Mouse (Mus musculus) CH12.LX (cell line): ENCODE data around the gene Serf1. TPM values are rescaled to one million over a fixed set of nuclear protein-coding genes. Genes with fewer than 3 reads are reported as not detected.

Source experiments
- DNase-seq: peaks from one replicate; pipeline ENCODE4 v3.0.0-alpha.2; 2013; ENCODE audit errors: extremely low read depth
- H3K27ac ChIP-seq: 2 replicates; pipeline ENCODE4 v1.5.1; 2012; ENCODE audit warnings: low read depth, mild to moderate bottlenecking, control low read depth, moderate library complexity; ENCODE audit not compliant: insufficient read depth
- H3K27me3 ChIP-seq: replicated peaks from 2 replicates; pipeline ENCODE3; 2012; ENCODE audit warnings: inconsistent platforms
- H3K36me3 ChIP-seq, 2 experiments: replicated peaks in 1 of 2; 2 replicates each; pipeline versions ENCODE3 to v1.6.1; 2012; ENCODE audit warnings: inconsistent platforms in 1 of 2, low read length in 1 of 2, mild to moderate bottlenecking in 1 of 2, mixed read lengths in 1 of 2, moderate library complexity in 1 of 2; ENCODE audit not compliant: control insufficient read depth in 1 of 2, insufficient read depth in 1 of 2
- H3K4me1 ChIP-seq, 2 experiments: 2 replicates each; pipeline ENCODE4 v1.6.1; 2012; ENCODE audit warnings: inconsistent platforms in 1 of 2, moderate library complexity in 1 of 2; ENCODE audit not compliant: insufficient read depth in 2 of 2, control insufficient read depth in 1 of 2
- H3K4me2 ChIP-seq: 2 replicates; pipeline ENCODE4 v1.6.1; 2012; ENCODE audit warnings: low read depth, mild to moderate bottlenecking, control low read depth; ENCODE audit not compliant: poor library complexity, insufficient read depth, severe bottlenecking
- H3K4me3 ChIP-seq, 3 experiments: fragments of 150-350 bp in 1 of 3; sonication (generic) in 1 of 3; replicated peaks in 1 of 3; 2 replicates each; pipeline versions ENCODE3 to v1.5.1; 2011 to 2012; ENCODE audit warnings: low read depth in 2 of 3, low read length in 2 of 3, mild to moderate bottlenecking in 2 of 3, moderate library complexity in 2 of 3, control low read depth in 1 of 3, improper control_type of control experiment in 1 of 3, inconsistent platforms in 1 of 3, mixed read lengths in 1 of 3; ENCODE audit not compliant: poor library complexity in 1 of 3
- H3K79me2 ChIP-seq: replicated peaks from 2 replicates; pipeline ENCODE4 v1.6.1; 2012; ENCODE audit warnings: mild to moderate bottlenecking, moderate library complexity; ENCODE audit not compliant: control insufficient read depth, poor library complexity, insufficient read depth, severe bottlenecking; ENCODE audit errors: extremely low read depth
- H3K9ac ChIP-seq: 2 replicates; pipeline ENCODE4 v1.6.1; 2012; ENCODE audit warnings: low read depth, mild to moderate bottlenecking, control low read depth, moderate library complexity; ENCODE audit not compliant: insufficient read depth
- H3K9me3 ChIP-seq: replicated peaks from 2 replicates; pipeline ENCODE3; 2012; ENCODE audit warnings: low read length, inconsistent platforms, mixed read lengths
- ELF1 ChIP-seq: IDR thresholded peaks from 2 replicates; pipeline ENCODE4 v1.6.1; 2014; ENCODE audit warnings: low read depth, mild to moderate bottlenecking, inconsistent platforms, low read length, improper control_type of control experiment
- EP300 ChIP-seq: IDR thresholded peaks from 2 replicates; pipeline ENCODE4 v1.6.1; 2011; ENCODE audit warnings: low read length, improper control_type of control experiment
- ETS1 ChIP-seq: conservative IDR thresholded peaks from 2 replicates; pipeline ENCODE4 v1.6.1; 2012; ENCODE audit warnings: low read depth, mild to moderate bottlenecking, inconsistent platforms, low read length, improper control_type of control experiment, moderate library complexity
- HCFC1 ChIP-seq: IDR thresholded peaks from 2 replicates; pipeline ENCODE4 v1.6.1; 2012; ENCODE audit warnings: low read depth, mild to moderate bottlenecking, inconsistent platforms, low read length, improper control_type of control experiment
- IRF4 ChIP-seq: IDR thresholded peaks from 2 replicates; pipeline ENCODE4 v1.6.1; 2014; ENCODE audit warnings: low read depth, mild to moderate bottlenecking, inconsistent platforms, low read length, improper control_type of control experiment
- JUN ChIP-seq: IDR thresholded peaks from 2 replicates; pipeline ENCODE4 v1.6.1; 2011; ENCODE audit warnings: low read depth, mild to moderate bottlenecking, low read length, improper control_type of control experiment, moderate library complexity; ENCODE audit not compliant: insufficient read depth
- JUND ChIP-seq: conservative IDR thresholded peaks from 2 replicates; pipeline ENCODE4 v1.6.1; 2011; ENCODE audit warnings: low read depth, low read length, improper control_type of control experiment
- KAT2A ChIP-seq: IDR thresholded peaks from 2 replicates; pipeline ENCODE4 v1.6.1; 2012; ENCODE audit warnings: low read length, improper control_type of control experiment, inconsistent platforms; ENCODE audit not compliant: insufficient replicate concordance
- MAX ChIP-seq: IDR thresholded peaks from 2 replicates; pipeline ENCODE4 v1.6.1; 2011; ENCODE audit warnings: low read length, improper control_type of control experiment
- MAZ ChIP-seq: IDR thresholded peaks from 2 replicates; pipeline ENCODE4 v1.6.1; 2012; ENCODE audit warnings: low read depth, mild to moderate bottlenecking, inconsistent platforms, low read length, improper control_type of control experiment, moderate library complexity
- MEF2A ChIP-seq: IDR thresholded peaks from 2 replicates; pipeline ENCODE4 v1.6.1; 2014; ENCODE audit warnings: low read depth, mild to moderate bottlenecking, inconsistent platforms, low read length, improper control_type of control experiment, borderline replicate concordance
- MXI1 ChIP-seq: IDR thresholded peaks from 2 replicates; pipeline ENCODE4 v1.6.1; 2011; ENCODE audit warnings: mild to moderate bottlenecking, low read depth, low read length, improper control_type of control experiment
- MYC ChIP-seq: IDR thresholded peaks from 2 replicates; pipeline ENCODE4 v1.6.1; 2011; ENCODE audit warnings: low read depth, mild to moderate bottlenecking, improper control_type of control experiment, low read length
- NELFE ChIP-seq: IDR thresholded peaks from 2 replicates; pipeline ENCODE4 v1.6.1; 2011; ENCODE audit warnings: low read depth, low read length, improper control_type of control experiment
- POLR2A ChIP-seq: IDR thresholded peaks from 2 replicates; pipeline ENCODE4 v1.6.1; 2011; ENCODE audit warnings: low read depth, mild to moderate bottlenecking, improper control_type of control experiment, low read length
- POLR2AphosphoS2 ChIP-seq: IDR thresholded peaks from 2 replicates; pipeline ENCODE4 v1.6.1; 2011; ENCODE audit warnings: low read depth, low read length, improper control_type of control experiment
- RAD21 ChIP-seq: IDR thresholded peaks from 2 replicates; pipeline ENCODE4 v1.6.1; 2011; ENCODE audit warnings: low read depth, mild to moderate bottlenecking, low read length, improper control_type of control experiment, moderate library complexity
- SIN3A ChIP-seq: IDR thresholded peaks from 2 replicates; pipeline ENCODE4 v1.6.1; 2012; ENCODE audit warnings: low read length, improper control_type of control experiment, inconsistent platforms
- TBP ChIP-seq: conservative IDR thresholded peaks from 2 replicates; pipeline ENCODE4 v1.6.1; 2011; ENCODE audit warnings: low read depth, low read length, improper control_type of control experiment
- TCF12 ChIP-seq: IDR thresholded peaks from 2 replicates; pipeline ENCODE4 v1.6.1; 2014; ENCODE audit warnings: low read depth, mild to moderate bottlenecking, inconsistent platforms, low read length, improper control_type of control experiment
- UBTF ChIP-seq: IDR thresholded peaks from 2 replicates; pipeline ENCODE4 v1.6.1; 2012; ENCODE audit warnings: low read depth, mild to moderate bottlenecking, inconsistent platforms, low read length, improper control_type of control experiment, moderate library complexity
- ZKSCAN1 ChIP-seq: IDR thresholded peaks from 2 replicates; pipeline ENCODE4 v1.6.1; 2012; ENCODE audit warnings: low read depth, inconsistent platforms, low read length, improper control_type of control experiment, borderline replicate concordance
- ZMIZ1 ChIP-seq: IDR thresholded peaks from 2 replicates; pipeline ENCODE4 v1.6.1; 2012; ENCODE audit warnings: low read depth, mild to moderate bottlenecking, inconsistent platforms, low read length, improper control_type of control experiment
- ZNF384 ChIP-seq: IDR thresholded peaks from 2 replicates; pipeline ENCODE4 v1.6.1; 2012; ENCODE audit warnings: low read depth, low read length, improper control_type of control experiment, inconsistent platforms
- dilution Hi-C: fragments of 300-500 bp; cut with MboI; formaldehyde crosslinking; loops from 2 replicates; pipeline ENCODE4 v1.14.3; 2020; ENCODE audit warnings: low sequenced_read_pairs; ENCODE audit not compliant: extremely low pct_unique_long_range_greater_than_20kb, extremely low pct_ligation_motif_present
- in situ Hi-C: fragments of 300-500 bp; cut with MboI; formaldehyde crosslinking; loops from 3 replicates; pipeline ENCODE4 v1.14.3; 2019; ENCODE audit warnings: low sequenced_read_pairs, low pct_ligation_motif_present, low pct_unique_long_range_greater_than_20kb, mixed read lengths
- polyA plus RNA-seq: library from polyadenylated mRNA; unstranded; fragments of >175 nt; gene quantifications from 2 replicates; pipeline ENCODE4 v1.2.1, GENCODE M21; 2012; ENCODE audit warnings: low read depth; ENCODE audit not compliant: insufficient read length
- total RNA-seq, 2 experiments: library from RNA; depleted of rRNA; stranded (reverse); fragments of 300-350 nt in 1 of 2; fragments of >200 nt in 1 of 2; gene quantifications; 2 replicates each; pipeline ENCODE4 v1.2.3; 2012 to 2014

The Serf1 gene
- total and polyA plus RNA-seq, 3 experiments = 10.9 to 16.7 (median 12.5) TPM

DNA sequence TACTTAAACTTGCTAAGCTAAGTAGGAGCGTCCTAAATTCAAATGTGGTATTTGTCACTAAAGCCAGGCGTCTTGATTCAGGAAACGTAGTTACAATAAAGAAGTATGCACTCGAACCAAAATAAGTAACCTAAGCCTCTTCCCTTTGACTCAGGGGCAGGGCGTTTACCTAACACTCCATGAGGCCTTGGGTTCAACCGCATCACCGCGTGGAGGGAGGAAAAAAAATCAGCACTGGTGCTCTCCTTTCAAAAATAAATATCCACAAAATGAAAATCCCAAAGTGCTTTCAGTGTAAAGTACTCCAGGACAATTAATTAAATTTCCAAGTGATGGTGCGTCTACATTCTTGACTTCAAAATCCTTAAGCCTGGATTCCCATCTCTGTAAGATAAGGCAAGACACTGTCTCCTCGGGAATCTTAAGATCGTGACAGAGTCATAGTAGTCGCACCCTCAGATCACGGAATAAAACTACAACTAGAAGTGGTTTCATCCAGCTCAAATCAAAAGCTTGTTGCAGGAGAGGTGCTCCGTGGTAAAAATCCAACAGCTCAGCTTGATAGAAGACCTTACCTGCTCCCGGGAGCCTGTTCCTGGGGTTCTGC is 4.7 kb upstream of the Serf1 start:
- TF ChIP-seq TCF12 = no peak
- TF ChIP-seq TBP = no peak
- peak; percentile 36; the same call in 1 of the 2 replicates for TF ChIP-seq MAX
- TF ChIP-seq MYC = peak; percentile 46; the same call in 1 of the 2 replicates
- TF ChIP-seq, all 38 proteins: peak for 2
- Histone ChIP-seq H3K4me2 (peak overlapping the region; percentile 98), H3K27me3 (peaks cover 9% of the 10 kb centered on the region), H3K4me1 (peaks cover 14 to 45% of the 10 kb centered on the region in 2 experiments), H3K4me3 (peak overlapping the region; percentile 74 to 93 (median 89)), H3K9me3 (no peaks in the 10 kb centered on the region), H3K27ac (no peak overlapping the region), H3K79me2 (peaks cover 41% of the 10 kb centered on the region), H3K9ac (peak overlapping the region; percentile 74), H3K36me3 (peaks cover 4 to 14% of the 10 kb centered on the region in 2 experiments)
- in situ Hi-C loops = loop anchor here (25.0 kb wide), 1 partner anchor 284 kb away; no protein-coding TSS in a partner anchor
- peak; percentile 40 for DNase-seq
- dilution Hi-C loops = no loop called here

GRCm38 (mm10) chr13:100103748-100104254 is 4.0 kb upstream of the Serf1 start, which contains the start of gene Bdp1:
Gene Bdp1 (minus strand): TSS chr13:100104070.
- TF ChIP-seq RAD21 = no peak
- TF ChIP-seq SIN3A = peak; percentile 100
- peak; percentile 61 for TF ChIP-seq IRF4
- TF ChIP-seq ZNF384 = peak; percentile 95
- 0 out of 2 replicates have a peak, but pooled peaks have one; percentile 68 for TF ChIP-seq MAZ
- peak; percentile 82 for TF ChIP-seq ELF1
- TF ChIP-seq ZMIZ1 = peak; percentile 70
- TF ChIP-seq UBTF = 0 out of 2 replicates have a peak, but pooled peaks have one; percentile 20
- no peak for TF ChIP-seq EP300
- 0 out of 2 replicates have a peak, but pooled peaks have one; percentile 25 for TF ChIP-seq MYC
- peak; percentile 91; the same call in 1 of the 2 replicates for TF ChIP-seq TCF12
- TF ChIP-seq ZKSCAN1 = no peak
- TF ChIP-seq TBP = peak; percentile 41; the same call in 1 of the 2 replicates
- TF ChIP-seq ETS1 = peak; percentile 30; the same call in 1 of the 2 replicates
- peak; percentile 89 for TF ChIP-seq NELFE
- peak; percentile 92 for TF ChIP-seq HCFC1
- 0 out of 2 replicates have a peak, but pooled peaks have one; percentile 8 for TF ChIP-seq JUND
- peak; percentile 7; the same call in 1 of the 2 replicates for TF ChIP-seq MAX
- peak; percentile 97 for TF ChIP-seq MXI1
- TF ChIP-seq POLR2A = peak; percentile 90
- peak; percentile 84; the same call in 1 of the 2 replicates for TF ChIP-seq KAT2A
- TF ChIP-seq MEF2A = no peak; the same call in 1 of the 2 replicates
- peak; percentile 83 for TF ChIP-seq POLR2AphosphoS2
- no peak for TF ChIP-seq JUN
- TF ChIP-seq, all 38 proteins: peak for 19
- Histone ChIP-seq H3K27ac (peak within 1 kb of the TSS; percentile 40; the same call in 1 of the 2 replicates), H3K4me3 (peak within 1 kb of the TSS; percentile 74 to 93 (median 89)), H3K9ac (peak within 1 kb of the TSS; percentile 74), H3K27me3 (peaks cover 14% of the 10 kb centered on the region), H3K36me3 (peaks cover under 1 to 7% of the 10 kb centered on the region in 2 experiments), H3K9me3 (no peaks in the 10 kb centered on the region), H3K4me2 (peak within 1 kb of the TSS; percentile 100), H3K79me2 (peaks cover 41% of the 10 kb centered on the region), H3K4me1 (peaks cover 11 to 44% of the 10 kb centered on the region in 2 experiments; a peak in 3 of 4 replicates)
- DNase-seq = peak; percentile 89
- dilution Hi-C loops (no loop called here), in situ Hi-C loops (loop anchor here (25.0 kb wide), 1 partner anchor 284 kb away; no protein-coding TSS in a partner anchor)
